Mouse (Mus musculus): ENCODE results near the gene Hoxb6.

Gene Hoxb6

DNA sequence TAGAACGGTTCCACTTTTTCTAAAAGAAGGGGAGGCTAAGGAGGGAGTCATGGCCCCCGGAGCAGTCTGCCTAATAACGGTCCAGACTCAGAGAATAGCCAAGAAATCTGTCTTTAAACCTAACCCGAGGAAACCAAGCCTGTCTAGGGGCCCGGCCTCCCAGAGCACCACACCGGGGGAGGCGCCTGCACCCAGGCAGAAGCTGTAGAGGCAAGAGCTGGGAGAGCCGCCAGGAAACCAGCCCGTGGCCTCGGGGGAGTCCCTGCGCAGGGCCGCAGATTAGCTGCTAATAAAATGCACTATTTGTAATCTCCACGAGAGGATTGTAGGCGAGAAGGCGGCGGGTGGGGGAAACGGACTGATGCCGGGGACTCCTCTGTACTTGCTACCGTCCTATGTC, 22.4 kb upstream of the Hoxb6 start:
- no peak for DNase-seq (ENCODE audit: low spot score in 2 of 2)

DNA sequence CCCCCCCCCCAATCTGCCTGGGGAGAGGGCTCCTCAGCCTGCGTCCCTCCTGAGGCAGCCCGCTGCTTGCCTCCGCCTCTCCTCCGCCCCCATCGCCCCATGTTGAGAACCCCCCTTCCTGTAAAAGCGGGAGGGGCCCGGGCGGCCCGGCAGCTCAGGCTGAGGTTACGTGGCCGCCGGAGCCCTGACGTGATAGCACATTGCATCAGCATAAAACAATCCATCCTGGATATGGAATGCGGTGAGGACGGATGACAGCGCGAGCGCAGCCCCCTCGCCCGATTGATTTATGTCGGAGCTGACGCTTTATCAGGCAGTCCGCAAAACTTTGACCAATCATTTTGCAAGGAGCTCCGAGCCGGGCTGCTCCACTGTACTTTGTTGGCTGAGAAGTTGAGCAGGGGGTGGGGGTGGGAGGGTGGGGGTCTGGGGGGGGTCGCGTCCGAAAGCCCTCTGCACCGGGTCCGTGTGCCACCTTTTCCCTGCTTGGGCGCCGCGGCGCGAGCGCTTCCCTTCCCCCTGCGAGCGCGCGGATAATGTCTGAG, 21.2 kb upstream of the Hoxb6 start, which contains the start of gene Hoxb9:
Gene Hoxb9 (plus strand): TSS at position 462 of the 545 bp plus-strand sequence.
- DNase-seq (ENCODE audit: low spot score in 2 of 2): no peak

DNA sequence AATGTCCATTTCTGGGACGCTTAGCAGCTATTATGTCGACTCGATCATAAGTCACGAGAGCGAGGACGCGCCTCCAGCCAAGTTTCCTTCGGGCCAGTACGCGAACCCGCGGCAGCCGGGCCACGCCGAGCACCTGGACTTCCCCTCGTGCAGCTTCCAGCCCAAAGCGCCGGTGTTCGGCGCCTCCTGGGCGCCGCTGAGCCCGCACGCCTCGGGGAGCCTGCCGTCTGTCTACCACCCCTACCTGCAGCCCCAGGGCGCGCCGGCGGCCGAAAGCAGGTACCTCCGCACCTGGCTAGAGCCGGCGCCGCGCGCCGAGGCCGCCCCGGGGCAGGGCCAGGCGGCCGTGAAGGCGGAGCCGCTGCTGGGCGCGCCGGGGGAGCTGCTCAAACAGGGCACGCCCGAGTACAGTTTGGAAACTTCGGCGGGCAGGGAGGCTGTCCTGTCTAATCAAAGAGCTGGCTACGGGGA, 20.7 kb upstream of the Hoxb6 start:
- no peak for DNase-seq (ENCODE audit: low spot score in 2 of 2)

DNA sequence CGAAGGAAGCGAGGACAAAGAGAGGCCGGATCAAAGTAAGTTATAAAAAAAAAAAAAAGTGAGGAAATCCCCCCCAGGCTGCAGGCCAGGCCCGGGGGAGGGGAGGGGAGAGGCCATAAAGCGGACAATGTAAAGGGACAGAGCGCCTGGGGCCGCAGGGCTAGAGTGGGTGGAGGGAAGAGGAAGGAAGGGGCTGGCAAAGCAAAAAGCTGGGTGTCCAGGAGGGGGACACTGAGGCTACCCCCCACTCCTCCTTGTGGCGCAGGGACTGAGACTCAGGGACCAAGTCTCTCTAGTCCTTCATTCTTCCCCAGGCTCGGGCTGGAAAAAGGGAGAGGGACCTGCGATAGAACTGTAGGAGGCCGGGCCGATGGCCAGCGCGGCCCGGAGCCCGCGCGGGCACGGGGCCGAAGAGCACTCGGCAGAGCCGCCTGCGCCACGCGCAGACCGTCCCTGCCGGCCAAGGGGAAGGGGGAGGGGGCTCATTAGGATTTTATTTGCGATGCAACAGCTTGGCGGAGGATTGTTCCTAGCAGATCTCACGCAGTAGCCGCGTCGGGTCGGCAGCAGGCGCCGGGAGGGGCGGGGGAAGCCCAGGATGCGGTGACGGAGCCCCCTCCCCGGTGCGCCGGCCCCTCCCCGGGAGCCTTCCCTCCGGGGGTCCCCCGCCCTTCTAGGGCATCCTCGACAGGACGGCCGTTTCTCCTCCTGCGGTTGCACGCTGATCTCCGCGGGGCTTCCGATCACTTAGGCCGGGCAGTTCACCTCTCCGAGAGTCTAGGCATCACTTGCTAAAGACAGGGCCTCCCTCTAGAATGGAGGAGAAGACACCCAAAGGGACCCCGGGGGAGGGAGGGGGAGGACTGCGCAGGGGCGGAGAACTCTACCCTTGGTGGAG, 20.0 kb upstream of the Hoxb6 start:
- DNase-seq (ENCODE audit: low spot score in 2 of 2): no peak

DNA sequence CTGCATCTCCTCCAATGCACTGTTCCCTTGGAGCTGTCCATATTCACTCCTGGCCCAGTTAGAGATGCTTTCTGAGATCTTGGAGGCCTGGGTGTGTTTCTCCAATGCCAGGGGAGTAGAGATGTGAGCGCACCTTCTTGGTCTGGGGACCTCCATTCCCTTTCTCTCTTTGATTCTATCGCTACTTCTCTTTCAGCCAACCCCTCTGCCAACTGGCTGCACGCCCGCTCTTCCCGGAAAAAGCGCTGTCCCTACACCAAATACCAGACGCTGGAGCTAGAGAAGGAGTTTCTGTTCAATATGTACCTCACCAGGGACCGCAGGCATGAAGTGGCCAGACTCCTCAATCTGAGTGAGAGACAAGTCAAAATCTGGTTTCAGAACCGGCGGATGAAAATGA, 17.8 kb upstream of the Hoxb6 start:
- DNase-seq (ENCODE audit: low spot score in 2 of 2): no peak

DNA sequence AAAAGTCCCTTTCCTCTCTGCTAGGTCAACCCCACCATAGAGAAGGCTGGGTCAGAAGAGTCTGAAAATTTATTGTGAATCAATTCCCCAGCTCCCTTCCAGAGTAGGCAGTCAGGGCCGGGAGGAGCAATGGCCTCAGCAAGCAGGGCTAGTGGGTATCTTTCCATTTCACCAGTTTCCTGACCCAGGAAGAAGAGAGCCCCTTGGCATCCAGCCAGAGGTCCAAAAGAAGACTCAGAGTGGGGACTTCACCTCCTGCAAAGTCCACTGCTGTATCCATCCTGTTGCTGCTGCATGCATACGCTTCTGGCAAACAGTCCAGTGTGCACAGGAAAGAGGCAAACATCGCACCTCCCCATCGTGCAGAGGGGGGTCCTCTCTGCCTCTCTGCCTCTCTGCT, 16.4 kb upstream of the Hoxb6 start:
- no peak for DNase-seq (ENCODE audit: low spot score in 2 of 2)

DNA sequence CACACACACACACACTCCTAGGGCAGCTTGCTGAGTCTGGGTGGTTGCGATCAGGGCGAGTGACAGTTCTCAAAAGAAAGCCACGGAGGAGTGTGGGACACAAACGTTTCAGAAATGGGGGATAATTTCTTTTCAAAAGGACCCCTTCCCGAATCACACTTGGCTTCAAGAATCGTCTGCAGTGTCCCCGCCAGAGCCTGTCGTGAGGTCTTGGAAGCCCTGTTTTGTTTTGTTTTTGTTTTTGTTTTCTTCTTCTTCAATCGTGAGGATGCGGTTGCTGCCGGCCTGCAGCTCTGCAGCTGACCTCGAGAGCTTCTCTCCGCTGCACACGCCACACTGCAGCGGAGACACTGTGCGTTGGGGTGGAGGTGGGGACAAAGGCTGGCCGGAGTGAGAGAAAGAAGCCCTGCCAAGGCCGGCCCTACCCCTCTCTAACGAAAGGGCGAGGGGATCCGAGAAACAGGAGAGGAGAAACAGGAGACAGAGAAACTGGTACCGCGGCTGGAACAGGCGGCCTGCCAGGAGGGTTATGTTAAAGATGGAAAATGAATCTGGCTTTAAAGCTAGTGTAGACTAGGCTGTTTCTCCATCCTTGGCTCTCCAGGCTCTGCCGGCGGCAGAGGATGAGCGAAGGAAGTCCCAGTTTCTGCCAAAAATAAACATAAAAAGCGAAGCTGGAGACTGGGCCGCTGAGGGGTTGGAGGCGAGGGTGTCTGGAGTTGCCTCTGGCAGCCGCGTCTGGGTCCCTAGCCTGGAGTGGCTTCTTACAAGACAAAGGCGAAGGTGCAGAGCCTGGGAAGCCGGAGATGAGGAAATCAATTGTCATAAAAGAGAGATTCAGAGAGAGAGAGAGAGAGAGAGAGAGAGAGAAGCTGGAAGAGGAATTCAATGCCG, 14.9 kb upstream of the Hoxb6 start:
- no peak for DNase-seq (ENCODE audit: low spot score in 2 of 2)

DNA sequence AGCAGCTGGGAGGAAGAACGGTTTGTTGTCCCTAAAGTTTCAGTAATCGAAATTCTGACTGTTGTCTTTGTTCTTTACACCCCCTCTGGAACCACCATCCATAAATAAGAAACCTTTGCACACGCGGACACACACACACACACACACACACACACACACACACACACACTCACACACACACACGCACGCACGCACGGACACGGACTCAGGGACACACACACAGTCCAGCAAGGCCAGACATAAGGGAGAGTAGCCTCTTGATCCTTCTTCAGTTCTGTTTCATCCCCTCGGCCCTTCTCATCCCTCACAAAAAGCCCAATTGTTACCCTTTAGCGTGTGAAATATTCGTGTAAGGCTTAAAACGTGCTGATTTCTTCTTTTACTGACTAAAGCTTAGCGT, 14.0 kb upstream of the Hoxb6 start:
- DNase-seq (ENCODE audit: low spot score in 2 of 2): no peak

DNA sequence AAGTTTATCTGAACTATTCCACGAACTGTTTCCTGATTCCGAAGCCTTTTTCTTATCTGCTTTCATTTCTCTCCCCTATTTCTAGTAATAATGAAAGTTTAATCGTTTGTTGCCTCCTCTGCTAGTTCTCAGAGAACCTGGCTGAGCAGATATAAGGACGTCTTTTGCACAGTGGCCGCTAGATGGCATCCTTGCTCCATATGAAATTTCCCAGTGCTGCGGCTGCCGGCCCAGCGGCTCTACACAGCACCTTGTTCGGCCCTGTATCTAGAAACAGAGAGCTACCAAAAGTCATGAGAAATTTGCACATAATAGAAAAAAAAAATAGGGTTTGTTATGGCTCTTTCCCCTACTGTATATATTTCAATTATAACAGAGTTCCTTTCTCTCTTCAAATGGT, 13.5 kb upstream of the Hoxb6 start:
- DNase-seq (ENCODE audit: low spot score in 2 of 2): peak; percentile 27 to 83

DNA sequence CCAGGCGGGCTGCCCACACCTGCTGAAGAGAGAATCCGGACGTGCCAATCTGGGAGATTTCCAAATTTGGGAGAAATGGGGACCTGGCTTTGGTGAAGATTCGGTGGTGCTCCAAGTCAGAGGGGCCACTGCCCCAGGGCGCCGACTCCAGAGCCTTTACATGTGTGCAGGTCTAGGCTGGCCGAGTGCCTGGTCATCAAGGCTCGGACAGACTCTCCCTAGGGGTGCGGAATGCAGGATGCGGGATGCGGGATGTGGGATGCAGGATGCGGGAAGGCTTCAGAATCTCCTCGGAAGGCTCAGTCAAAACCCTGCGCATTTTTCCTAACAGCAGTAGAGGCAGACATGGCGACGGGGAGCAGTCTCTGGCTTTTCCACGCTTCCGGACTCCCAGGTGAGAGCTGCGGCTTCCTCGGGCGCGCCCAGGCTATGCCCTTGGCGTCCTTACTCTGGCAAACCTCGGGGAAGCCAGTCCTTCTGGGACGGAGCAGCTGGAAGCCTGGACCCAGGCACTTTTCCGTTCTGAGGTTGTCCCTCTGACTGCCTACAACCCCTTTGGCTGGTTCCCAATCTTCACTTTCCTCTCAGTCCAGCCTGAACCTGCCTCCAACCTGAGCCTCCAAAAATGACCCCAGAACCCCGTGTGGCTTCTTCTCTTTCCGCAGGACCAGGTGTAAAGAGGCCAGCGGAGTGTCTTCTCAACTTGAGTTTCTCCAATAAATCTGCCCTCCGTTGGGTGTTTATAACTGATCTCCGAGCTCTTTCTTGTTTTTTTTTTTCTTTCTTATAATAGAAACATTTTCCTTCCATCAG, 12.6 kb upstream of the Hoxb6 start:
- DNase-seq (ENCODE audit: low spot score in 2 of 2): no peak

DNA sequence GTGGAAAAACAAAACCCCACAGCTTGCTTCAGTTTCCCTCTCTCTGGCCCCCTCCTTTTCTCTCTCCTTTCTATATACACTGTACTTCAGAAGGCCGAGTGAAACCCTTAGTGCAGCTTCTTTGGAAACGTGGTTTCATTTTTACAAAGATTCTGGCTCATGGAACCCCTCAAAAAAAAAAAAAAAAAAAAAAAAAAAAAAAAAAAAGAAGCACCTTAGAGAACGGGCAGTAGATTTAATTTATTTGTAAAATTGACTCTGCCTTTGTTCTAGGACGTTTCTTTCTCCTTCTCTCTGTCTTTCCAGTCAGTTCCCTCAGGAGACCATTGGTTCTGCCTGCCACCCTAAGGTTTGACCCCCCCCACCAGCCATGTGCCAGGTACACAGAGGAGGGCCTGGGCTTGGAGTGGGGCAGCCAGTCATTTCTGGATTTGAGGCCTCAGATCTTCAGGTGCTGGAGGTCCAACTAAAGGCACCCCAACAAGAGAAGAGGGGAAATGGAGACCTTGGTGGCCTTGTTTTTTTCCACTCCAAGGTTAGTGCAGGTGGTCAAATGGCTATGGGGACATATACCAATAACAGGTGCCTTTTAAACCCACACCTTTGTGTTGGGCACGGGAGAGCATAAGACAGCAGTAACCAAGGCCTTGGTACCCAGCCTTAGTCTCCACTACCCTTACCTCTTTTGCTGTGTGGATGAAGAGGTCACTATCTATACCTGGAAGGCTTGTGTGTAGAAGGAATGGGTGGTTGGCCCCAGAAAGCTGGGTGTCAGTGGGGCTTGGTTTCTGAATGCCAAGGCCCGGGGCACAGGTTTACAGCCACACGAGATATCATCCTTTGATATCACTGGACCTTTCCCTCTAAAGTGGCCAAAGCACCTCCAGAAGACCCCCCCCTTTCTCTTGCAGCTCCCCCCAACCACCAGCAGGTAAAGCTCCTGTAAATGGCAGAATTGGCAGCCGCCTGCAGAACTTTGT, 11.6 kb upstream of the Hoxb6 start:
- no peak for DNase-seq (ENCODE audit: low spot score in 2 of 2)

DNA sequence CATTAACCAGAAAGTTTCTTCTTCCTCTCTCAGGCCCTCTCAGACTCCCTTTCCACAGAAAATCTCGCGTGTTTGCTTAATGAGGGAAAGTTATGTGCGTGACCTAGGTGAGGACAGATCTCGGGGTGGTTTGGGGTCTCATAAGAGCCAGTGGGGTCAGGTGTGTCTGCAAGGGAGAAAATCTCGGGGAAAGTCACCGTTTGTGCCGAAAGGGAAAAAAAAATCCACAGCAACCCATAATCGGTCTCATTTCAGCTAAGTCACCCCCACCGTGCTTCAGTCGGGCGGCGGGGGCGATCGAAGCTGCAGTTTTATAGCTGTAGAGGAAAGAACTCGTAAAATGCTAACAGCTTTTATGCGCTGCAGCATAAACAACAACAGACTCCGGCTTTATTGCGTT, 10.9 kb upstream of the Hoxb6 start:
- no peak for DNase-seq (ENCODE audit: low spot score in 2 of 2)

DNA sequence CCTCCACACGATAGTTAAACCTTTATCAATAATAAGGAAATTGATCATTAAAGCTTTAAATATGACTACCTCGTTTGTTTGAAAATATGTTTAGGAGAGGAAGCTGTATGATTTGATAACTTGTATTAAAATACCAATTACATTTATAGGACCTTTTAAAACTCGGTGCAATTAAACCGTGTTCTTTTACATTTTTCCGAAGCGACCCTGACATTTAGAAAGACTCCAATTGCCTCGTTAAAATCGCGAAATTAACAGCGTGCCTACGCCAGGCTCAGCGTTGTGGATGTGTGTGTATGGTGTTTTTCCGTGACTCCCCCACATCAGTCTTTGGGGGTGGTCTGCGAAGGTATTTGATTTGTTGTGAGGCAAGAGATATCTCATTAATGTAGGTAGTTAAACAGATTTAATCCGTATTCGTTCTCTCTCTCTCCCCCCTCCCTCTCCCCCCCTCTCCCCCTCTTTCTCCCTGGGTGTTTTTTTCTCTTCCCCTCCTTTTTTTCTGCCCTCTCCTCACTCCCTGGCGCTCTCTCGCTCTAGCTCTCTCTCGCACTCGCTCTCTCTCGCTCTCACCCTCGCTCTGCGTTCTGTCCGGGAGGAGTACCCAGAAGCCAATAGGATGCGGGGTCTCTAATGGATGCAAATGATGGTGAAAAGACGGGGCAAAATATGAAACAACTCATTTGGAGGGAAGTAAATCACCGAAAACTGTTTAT, 10.3 kb upstream of the Hoxb6 start, which contains the start of gene Hoxb8:
Gene Hoxb8 (plus strand): TSS at position 51 of the 716 bp plus-strand sequence.
- DNase-seq (ENCODE audit: low spot score in 2 of 2): no peak

DNA sequence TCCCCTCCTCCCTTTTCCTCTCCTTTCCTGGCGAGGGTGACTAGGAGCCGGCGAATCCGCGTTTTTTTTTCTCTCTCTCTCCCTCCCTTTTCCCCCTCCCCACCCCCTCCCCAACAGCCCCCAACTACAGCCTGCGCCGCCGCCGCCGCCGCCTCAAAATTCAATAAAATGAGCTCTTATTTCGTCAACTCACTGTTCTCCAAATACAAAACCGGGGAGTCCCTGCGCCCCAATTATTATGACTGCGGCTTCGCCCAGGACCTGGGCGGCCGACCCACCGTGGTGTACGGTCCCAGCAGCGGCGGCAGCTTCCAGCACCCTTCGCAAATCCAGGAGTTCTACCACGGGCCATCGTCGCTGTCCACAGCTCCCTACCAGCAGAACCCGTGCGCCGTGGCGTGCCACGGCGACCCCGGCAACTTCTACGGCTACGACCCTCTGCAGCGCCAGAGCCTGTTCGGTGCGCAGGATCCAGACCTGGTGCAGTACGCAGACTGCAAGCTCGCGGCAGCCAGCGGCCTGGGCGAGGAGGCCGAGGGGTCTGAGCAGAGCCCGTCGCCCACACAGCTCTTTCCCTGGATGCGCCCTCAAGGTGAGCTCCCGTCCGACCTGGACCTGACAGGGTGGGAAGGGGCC, 9.4 kb upstream of the Hoxb6 start:
- no peak for DNase-seq (ENCODE audit: low spot score in 2 of 2)

DNA sequence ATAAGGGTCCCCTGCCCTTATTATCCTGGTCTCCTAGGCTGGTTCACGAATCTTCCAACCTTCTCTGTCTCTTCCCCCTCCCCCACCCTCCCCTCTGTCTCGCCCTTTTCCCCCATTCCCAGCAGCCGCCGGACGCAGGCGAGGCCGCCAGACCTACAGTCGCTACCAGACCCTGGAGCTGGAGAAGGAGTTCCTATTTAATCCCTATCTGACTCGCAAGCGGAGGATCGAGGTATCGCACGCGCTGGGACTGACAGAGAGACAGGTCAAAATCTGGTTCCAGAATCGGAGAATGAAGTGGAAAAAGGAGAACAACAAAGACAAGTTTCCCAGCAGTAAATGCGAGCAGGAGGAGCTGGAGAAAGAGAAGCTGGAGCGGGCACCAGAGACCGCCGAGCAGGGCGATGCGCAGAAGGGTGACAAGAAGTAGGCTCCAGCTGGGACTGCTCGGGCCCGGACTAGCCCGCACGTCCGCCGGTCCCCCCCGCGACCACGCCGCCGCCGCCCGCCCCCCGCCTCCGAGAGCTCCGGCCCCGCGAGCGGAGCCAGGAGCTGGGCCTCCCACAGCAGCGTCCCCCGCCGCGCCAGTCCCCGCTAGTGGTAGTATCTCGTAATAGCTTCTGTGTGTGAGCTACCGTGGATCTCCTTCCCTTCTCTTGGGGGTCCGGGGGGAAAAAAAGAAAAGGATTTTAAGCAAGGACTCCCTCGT, 8.1 kb upstream of the Hoxb6 start:
- DNase-seq (ENCODE audit: low spot score in 2 of 2): no peak

DNA sequence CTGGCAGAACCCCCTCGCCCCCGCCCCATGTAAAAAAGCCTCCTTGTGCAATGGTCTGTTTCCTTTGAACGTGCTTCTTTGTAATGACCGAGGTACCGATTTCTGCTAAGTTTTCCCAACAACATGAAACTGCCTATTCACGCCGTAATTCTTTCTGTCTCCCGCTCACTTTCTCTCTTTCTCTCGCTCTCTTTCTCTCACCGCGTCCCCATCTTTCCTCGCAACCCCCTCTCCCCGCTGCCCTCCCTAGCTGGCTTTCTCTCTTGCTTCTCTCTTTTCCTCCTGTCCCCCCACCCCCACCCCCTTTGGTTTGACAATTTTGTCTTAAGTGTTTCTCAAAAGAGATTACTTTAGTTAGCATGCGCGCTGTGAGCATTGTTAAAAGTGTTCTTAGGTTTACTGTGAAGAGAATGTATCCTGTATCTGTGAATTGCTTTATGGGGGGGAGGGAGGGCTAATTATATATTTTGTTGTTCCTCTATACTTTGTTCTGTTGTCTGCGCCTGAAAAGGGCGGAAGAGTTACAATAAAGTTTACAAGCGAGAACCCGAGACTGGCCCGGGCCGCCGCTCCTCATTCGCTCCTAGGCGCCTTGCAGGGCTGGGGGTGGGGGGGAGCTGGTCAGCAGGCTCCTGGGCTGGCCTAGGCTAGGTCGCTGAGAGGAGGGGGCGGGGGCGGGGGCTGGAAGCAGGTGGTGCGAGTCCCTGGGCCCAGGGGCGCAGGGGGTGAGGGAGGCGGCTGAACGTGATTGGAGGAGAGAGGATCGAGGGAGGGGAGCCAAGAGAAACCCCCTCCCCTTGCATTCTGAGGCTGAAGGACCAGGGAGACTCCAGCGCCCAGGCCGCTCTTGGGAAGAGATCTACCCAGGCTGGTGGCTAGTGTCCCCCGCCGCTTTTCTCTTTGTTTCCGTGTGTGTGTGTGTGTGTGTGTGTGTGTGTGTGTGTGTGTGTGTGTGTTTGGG, 7.2 kb upstream of the Hoxb6 start:
- DNase-seq (ENCODE audit: low spot score in 2 of 2): no peak

All from left cerebral cortex, adult 9 months (tissue).